Mouse (Mus musculus) brain, embryonic 14.5 days (tissue): ENCODE data around the gene Siglecf.

ENCODE experiments used
- CTCF ChIP-seq: fragments of 200-500 bp; IDR thresholded peaks from 2 replicates; pipeline ENCODE4 v1.5.1; 2012; ENCODE audit warnings: inconsistent platforms, mild to moderate bottlenecking, moderate library complexity, borderline replicate concordance; ENCODE audit not compliant: insufficient read depth, insufficient read length; ENCODE audit errors: extremely low read depth
- POLR2A ChIP-seq: fragments of 200-500 bp; IDR thresholded peaks from 2 replicates; pipeline ENCODE4 v1.6.1; 2012; ENCODE audit warnings: mild to moderate bottlenecking, inconsistent platforms, borderline replicate concordance; ENCODE audit not compliant: poor library complexity, insufficient read depth, insufficient read length, severe bottlenecking; ENCODE audit errors: extremely low read depth

DNA sequence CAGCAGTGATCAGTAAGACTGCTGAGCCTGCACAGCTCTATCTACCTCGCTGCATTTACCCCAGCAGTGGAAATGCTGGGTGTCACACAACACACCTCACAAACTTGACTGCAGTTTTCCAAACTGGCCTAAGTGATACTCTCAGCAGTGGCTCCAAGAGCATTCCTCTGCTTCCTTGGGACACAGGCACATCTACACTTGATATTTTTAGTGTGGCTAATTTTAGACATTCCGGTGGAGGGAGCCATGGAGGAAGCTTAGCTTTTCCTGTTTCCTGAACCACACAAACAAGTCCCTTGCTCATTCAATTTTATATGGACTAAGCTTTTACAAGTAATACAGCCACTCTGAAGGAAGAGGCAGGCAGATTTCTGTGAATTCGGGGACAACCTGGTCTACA, 45.9 kb upstream of the Siglecf start:
- TF ChIP-seq CTCF: no peak
- TF ChIP-seq POLR2A: no peak
